Mouse (Mus musculus) embryonic fibroblast, embryonic 13.5 days (primary cell): ENCODE data around the gene Ndufs5.

Source experiments
- CTCF ChIP-seq: IDR thresholded peaks from 2 replicates; pipeline ENCODE4 v1.5.1; 2011; ENCODE audit warnings: mild to moderate bottlenecking, control low read depth, low read length, moderate library complexity, borderline replicate concordance; ENCODE audit not compliant: insufficient read depth
- POLR2A ChIP-seq: IDR thresholded peaks from 2 replicates; pipeline ENCODE4 v1.6.1; 2011; ENCODE audit warnings: low read depth, mild to moderate bottlenecking, control low read depth, low read length, moderate library complexity

- TF ChIP-seq POLR2A (no peak), CTCF (no peak)
These were observed 15.5 kb upstream of the Ndufs5 start for GRCm38 (mm10) chr4:123733532-123733931.
